Mouse (Mus musculus) heart, adult 8-10 months (tissue): ENCODE measurements around the gene Slc41a1. TPM values are rescaled to one million over a fixed set of nuclear protein-coding genes. Genes with fewer than 3 reads are reported as not detected.

Experiments
- DNase-seq: peaks from one replicate; pipeline ENCODE4 v3.0.0; 2022; ENCODE audit warnings: low spot score
- total RNA-seq, 4 experiments: library from RNA; stranded (reverse); gene quantifications; 2 replicates each; pipeline ENCODE4 v1.2.4; 2022

Gene Slc41a1
- total RNA-seq, 4 experiments from 2014 or later, result 51.3 to 79.6 (median 60.3) TPM

DNA sequence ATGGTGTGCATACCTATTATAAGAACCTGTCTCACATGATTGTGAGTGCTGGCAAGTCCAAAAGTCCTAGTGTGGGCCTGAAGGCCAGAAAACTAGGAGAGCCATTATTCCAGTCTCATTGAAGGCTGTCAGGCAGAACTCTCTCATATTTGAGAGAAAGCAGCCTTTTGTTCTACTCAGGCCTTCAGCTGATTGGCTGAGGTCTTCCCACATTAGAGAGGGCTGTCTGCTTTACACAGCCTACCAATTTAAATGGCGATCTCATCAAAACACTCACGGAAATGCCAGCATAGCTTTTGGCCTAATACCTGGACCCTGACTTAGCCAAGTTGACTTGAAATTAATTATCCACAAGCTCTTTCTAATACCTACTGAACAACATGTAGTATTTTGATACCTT lies 58.9 kb downstream of the Slc41a1 start:
- no peak for DNase-seq

DNA sequence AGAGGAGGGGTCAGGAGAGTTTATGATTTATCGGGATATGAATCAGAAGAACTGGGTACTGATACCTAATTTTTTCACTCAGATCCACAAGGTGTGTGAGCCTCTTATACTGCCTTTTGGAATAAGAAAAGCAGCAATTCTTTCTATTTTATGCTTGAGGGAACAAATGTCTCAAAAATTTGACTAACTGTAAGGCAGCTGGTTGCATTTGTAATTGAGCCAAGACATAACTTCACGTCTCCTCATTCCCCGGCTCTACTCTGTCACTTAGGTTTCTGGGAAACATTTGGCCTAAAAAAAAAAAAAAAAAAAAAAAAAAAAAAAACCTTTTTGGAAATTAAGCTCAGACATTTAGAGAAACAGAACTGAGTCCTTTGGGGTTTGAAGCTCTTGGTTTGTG lies 59.3 kb downstream of the Slc41a1 start:
- no peak for DNase-seq

DNA sequence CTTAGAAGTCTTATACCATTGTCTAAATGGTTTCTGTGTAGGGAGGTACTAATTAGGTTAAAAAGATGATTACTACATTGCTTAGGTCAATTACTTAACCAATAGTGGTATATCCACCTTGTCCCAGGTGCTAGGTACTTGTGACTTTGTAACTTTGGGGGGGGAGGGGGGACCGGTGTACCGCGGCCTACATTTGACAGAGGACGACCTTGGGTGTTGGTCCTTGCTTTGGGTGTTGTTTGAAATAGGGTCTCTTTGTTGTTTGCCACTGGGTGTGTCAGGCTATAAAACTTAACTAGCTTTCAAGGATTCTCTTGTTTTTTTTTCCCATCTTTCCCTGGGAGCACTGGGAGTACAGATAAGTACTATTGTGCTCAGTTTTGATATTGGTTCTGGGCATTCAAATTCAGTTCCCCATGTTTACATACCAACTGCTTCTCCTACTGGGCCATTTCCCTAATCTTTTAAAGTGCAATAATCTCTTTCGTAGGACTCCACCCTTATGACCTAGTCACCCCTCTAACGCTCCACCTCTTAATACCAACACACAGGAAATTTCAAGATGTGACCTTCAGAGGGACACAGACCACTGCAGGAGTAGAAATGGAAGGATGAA lies 62.9 kb downstream of the Slc41a1 start:
- DNase-seq, result no peak

DNA sequence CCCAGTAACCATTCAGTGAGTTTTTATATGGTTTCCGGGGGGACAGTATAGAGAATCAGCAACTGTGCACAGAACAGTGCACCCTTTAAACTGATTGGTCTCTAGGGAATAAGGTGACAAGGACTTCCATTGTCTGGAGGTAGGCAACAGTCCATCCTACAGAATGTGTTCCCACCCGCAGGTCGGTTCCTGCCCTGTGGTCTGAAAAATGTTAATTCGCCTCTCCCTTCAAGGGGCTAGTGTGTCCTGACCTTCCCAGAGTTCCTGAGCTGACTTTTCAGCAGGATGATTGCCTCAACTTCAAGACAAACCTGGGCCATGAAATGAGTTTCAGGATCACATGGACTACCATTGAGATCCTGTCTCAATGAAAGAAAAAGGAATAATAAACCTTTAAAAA lies 64.1 kb downstream of the Slc41a1 start:
- DNase-seq, result no peak

Other genes with a start within 250 kb of the Slc41a1 start
- gene Avpr1b, start 228.3 kb upstream of the Slc41a1 start, total RNA-seq, result not detected
- gene Ctse, start 189.2 kb upstream of the Slc41a1 start, total RNA-seq, result 1 to 10 TPM in 1 of 4 experiments, under 1 TPM in 3; 0.27 to 1.3 (median 0.80) TPM
- gene Rab7b, start 138.8 kb upstream of the Slc41a1 start, total RNA-seq, result 1 to 10 TPM; 2.3 to 3.8 (median 3.2) TPM
- gene Slc26a9, start 83.5 kb upstream of the Slc41a1 start, total RNA-seq, result under 1 TPM in 3 of 4 experiments, not detected in 1; 0.06 to 0.16 (median 0.09) TPM
- 10 to 100 TPM in 1 of 4 experiments, 1 to 10 TPM in 3; 7.1 to 10.1 (median 8.0) TPM for gene Pm20d1, start 30.1 kb upstream of the Slc41a1 start, total RNA-seq
- gene Rab29, start 39.7 kb downstream of the Slc41a1 start, total RNA-seq, result 10 to 100 TPM in 3 of 4 experiments, 1 to 10 TPM in 1; 8.9 to 13.5 (median 10.5) TPM
- gene Nucks1, start 83.0 kb downstream of the Slc41a1 start, total RNA-seq, result 10 to 100 TPM; 55.6 to 68.7 (median 62.6) TPM
- gene Slc45a3, start 135.5 kb downstream of the Slc41a1 start, total RNA-seq, result 1 to 10 TPM; 2.4 to 4.7 (median 3.3) TPM
- gene Elk4, start 180.1 kb downstream of the Slc41a1 start, total RNA-seq, result 10 to 100 TPM; 62.5 to 79.4 (median 76.0) TPM
- gene Mfsd4a, start 240.6 kb downstream of the Slc41a1 start, total RNA-seq, result 1 to 10 TPM; 4.7 to 9.4 (median 7.7) TPM